Mouse (Mus musculus): ENCODE results near the gene Gm20403. TPM values are rescaled to one million over a fixed set of nuclear protein-coding genes. Genes with fewer than 3 reads are reported as not detected.

The Gm20403 gene
- polyA plus RNA-seq (2015; fragmentation: Nextera tagmentation; extraction: Ambion mirVana): not detected in 2 replicates

GRCm38 (mm10) chr12:54986052-54986717, at the start of gene Gm20403:
TSS of gene Gm20403 (minus strand) at chr12:54986529.
- Histone ChIP-seq H3K9me3 (replicated peaks) (no peaks in the 10 kb centered on the region), H3K4me2 (replicated peaks) (peak within 1 kb of the TSS; percentile 82), H3K36me3 (no peaks in the 10 kb centered on the region), H3K4me3 (replicated peaks) (peak within 1 kb of the TSS; percentile 88), H3K27me3 (no peaks in the 10 kb centered on the region), H3K9ac (peak within 1 kb of the TSS; percentile 82), H3K27ac (replicated peaks) (peak within 1 kb of the TSS; percentile 89), H3K4me1 (0 out of 2 replicates have a peak, but pooled peaks cover 6% of the 10 kb centered on the region)
- WGBS: 0% methylated on average over 51 of the region's 60 CpGs
- ATAC-seq (ENCODE audit: insufficient number of reproducible peaks, low FRiP score, low TSS enrichment, low read depth): peak; percentile 71

GRCm38 (mm10) chr12:55027088-55027487, 40.8 kb upstream of the Gm20403 start:
- Histone ChIP-seq H3K36me3 (no peaks in the 10 kb centered on the region), H3K27ac (replicated peaks) (no peak overlapping the region), H3K4me1 (no peaks in the 10 kb centered on the region), H3K9ac (no peak overlapping the region), H3K27me3 (no peaks in the 10 kb centered on the region), H3K4me3 (replicated peaks) (no peak overlapping the region), H3K9me3 (replicated peaks) (no peaks in the 10 kb centered on the region), H3K4me2 (replicated peaks) (no peak overlapping the region)
- no peak for ATAC-seq (ENCODE audit: insufficient number of reproducible peaks, low FRiP score, low TSS enrichment, low read depth)
- WGBS: 26% methylated on average over 3 of the region's 3 CpGs

- Histone ChIP-seq H3K4me1 (no peaks in the 10 kb centered on the region), H3K4me2 (replicated peaks) (no peak overlapping the region), H3K27ac (replicated peaks) (no peak overlapping the region), H3K9ac (no peak overlapping the region), H3K36me3 (no peaks in the 10 kb centered on the region), H3K9me3 (replicated peaks) (no peaks in the 10 kb centered on the region), H3K27me3 (no peaks in the 10 kb centered on the region), H3K4me3 (replicated peaks) (no peak overlapping the region)
- ATAC-seq (ENCODE audit: insufficient number of reproducible peaks, low FRiP score, low TSS enrichment, low read depth): no peak
- 69% methylated on average over 2 of the region's 2 CpGs for WGBS
These were observed 37.0 kb upstream of the Gm20403 start for GRCm38 (mm10) chr12:55023284-55023683.

- no peak overlapping the region for H3K4me3 ChIP-seq (replicated peaks)
- no peaks in the 10 kb centered on the region for H3K36me3 ChIP-seq
- H3K27ac ChIP-seq (replicated peaks): no peak overlapping the region
- no peaks in the 10 kb centered on the region for H3K4me1 ChIP-seq
- H3K9ac ChIP-seq: no peak overlapping the region
- H3K9me3 ChIP-seq (replicated peaks): no peaks in the 10 kb centered on the region
- no peaks in the 10 kb centered on the region for H3K27me3 ChIP-seq
- no peak overlapping the region for H3K4me2 ChIP-seq (replicated peaks)
- WGBS: 84% methylated on average over 7 of the region's 7 CpGs
- no peak for ATAC-seq (ENCODE audit: insufficient number of reproducible peaks, low FRiP score, low TSS enrichment, low read depth)
These were observed 33.1 kb upstream of the Gm20403 start for GRCm38 (mm10) chr12:55019421-55019877.

DNA sequence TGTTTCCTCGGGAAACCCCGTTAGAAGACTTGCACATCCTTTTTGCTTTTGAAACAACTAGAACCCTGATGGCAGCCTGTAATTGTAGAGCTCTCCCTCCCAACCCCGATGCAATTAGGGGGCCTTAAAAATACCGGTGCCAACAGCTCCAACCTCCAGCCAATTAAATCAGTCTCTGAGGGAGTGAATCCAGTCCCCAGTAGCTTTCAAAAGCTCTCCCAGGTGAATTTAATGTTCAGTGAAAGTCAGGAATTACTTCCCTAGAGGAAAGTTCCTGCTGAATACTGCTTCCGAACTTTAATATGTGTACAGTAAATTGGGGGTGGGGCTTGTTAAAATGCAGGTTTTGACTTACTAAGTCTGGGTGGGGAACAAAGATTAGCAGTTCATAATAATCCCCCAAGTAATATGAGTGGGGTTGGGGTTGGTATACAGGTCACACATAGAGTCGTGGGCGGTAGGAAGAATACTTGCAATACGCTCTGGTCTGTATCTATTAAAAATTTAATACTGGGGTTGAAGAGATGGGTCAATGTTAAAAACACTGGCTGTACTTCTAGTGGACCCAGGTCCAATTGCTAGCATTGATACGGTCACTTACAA, 30.9 kb upstream of the Gm20403 start:
- H3K4me1 ChIP-seq: no peaks in the 10 kb centered on the region
- 44% methylated on average over 9 of the region's 9 CpGs for WGBS
- H3K4me2 ChIP-seq (replicated peaks): no peak overlapping the region
- H3K27ac ChIP-seq (replicated peaks): no peak overlapping the region
- no peaks in the 10 kb centered on the region for H3K36me3 ChIP-seq
- H3K9me3 ChIP-seq (replicated peaks): no peaks in the 10 kb centered on the region
- peak; percentile 65 for ATAC-seq (ENCODE audit: insufficient number of reproducible peaks, low FRiP score, low TSS enrichment, low read depth)
- no peak overlapping the region for H3K4me3 ChIP-seq (replicated peaks)
- H3K9ac ChIP-seq: no peak overlapping the region
- no peaks in the 10 kb centered on the region for H3K27me3 ChIP-seq

DNA sequence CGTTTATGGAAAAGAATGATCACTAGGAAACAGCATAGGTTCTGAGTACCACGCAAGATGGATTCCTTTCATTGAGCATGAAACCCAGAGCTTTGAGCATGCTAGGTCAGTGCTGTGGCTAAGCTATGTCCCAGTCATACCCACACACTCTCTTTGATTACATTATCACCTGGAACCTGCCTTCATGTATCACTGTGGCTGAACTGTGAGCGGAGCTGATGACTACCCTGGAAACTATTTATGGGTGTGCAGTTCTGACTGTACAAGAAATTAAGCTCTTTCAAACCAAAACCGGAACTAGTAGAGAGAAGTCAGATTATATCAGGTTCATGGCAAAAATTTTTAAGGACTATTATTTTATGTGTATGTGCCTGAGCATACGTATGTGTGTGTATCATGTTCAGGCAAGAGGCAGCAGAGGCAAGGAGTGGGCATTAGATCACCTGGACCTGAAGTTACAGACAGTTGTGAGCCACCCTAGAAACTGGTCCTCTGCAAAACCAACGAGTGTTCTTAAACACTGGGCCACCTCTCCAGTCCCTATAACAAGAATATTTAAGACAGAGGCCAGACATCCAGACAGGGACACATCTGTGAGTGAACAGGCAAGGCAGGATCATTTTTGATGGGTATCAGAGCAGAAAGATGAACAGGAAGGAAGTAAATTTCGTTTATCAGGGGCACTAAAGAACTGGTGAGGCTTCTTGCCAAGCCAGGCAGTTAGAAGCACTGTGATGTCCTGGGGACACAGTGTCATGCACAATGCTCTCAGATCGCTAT, 30.2 kb upstream of the Gm20403 start:
- no peak overlapping the region for H3K27ac ChIP-seq (replicated peaks)
- H3K36me3 ChIP-seq: no peaks in the 10 kb centered on the region
- H3K4me1 ChIP-seq: no peaks in the 10 kb centered on the region
- H3K27me3 ChIP-seq: no peaks in the 10 kb centered on the region
- H3K4me3 ChIP-seq (replicated peaks): no peak overlapping the region
- H3K4me2 ChIP-seq (replicated peaks): no peak overlapping the region
- H3K9me3 ChIP-seq (replicated peaks): no peaks in the 10 kb centered on the region
- 61% methylated on average over 8 of the region's 8 CpGs for WGBS
- no peak overlapping the region for H3K9ac ChIP-seq
- no peak for ATAC-seq (ENCODE audit: insufficient number of reproducible peaks, low FRiP score, low TSS enrichment, low read depth)

GRCm38 (mm10) chr12:55015428-55015827, 29.1 kb upstream of the Gm20403 start:
- Histone ChIP-seq H3K9me3 (replicated peaks) (no peaks in the 10 kb centered on the region), H3K9ac (no peak overlapping the region), H3K4me1 (no peaks in the 10 kb centered on the region), H3K27me3 (no peaks in the 10 kb centered on the region), H3K4me3 (replicated peaks) (no peak overlapping the region), H3K36me3 (no peaks in the 10 kb centered on the region), H3K27ac (replicated peaks) (no peak overlapping the region), H3K4me2 (replicated peaks) (no peak overlapping the region)
- 28% methylated on average over 5 of the region's 5 CpGs for WGBS
- no peak for ATAC-seq (ENCODE audit: insufficient number of reproducible peaks, low FRiP score, low TSS enrichment, low read depth)

GRCm38 (mm10) chr12:55013626-55014398, 27.5 kb upstream of the Gm20403 start, which contains the start of gene Baz1a:
TSS of gene Baz1a (minus strand) at chr12:55014348.
- H3K9me3 ChIP-seq (replicated peaks): no peaks in the 10 kb centered on the region
- H3K4me1 ChIP-seq: no peaks in the 10 kb centered on the region
- no peak within 1 kb of the TSS for H3K9ac ChIP-seq
- no peak within 1 kb of the TSS for H3K27ac ChIP-seq (replicated peaks)
- no peak within 1 kb of the TSS for H3K4me3 ChIP-seq (replicated peaks)
- 82% methylated on average over 6 of the region's 6 CpGs for WGBS
- ATAC-seq (ENCODE audit: insufficient number of reproducible peaks, low FRiP score, low TSS enrichment, low read depth): no peak
- no peak within 1 kb of the TSS for H3K4me2 ChIP-seq (replicated peaks)
- no peaks in the 10 kb centered on the region for H3K27me3 ChIP-seq
- H3K36me3 ChIP-seq: no peaks in the 10 kb centered on the region

DNA sequence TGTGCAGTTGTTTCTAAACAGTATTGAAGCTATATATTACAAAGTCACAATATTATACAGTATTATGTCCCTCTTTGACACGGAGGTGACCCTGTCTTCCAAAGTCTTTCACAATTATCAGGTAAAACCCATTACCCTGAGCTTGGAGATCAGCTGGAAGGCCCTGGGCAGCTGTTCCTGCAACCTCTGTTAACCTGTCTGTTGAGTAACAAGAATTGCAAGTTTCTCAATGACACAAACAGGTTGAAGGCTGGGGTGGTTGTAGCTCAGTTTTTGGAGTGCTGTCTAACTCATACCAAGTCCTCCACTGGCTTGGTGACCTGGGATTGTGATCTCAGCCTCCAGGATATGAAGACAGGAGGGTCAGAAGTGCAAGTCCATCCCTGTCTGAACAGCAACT, 26.7 kb upstream of the Gm20403 start:
- no peak for ATAC-seq (ENCODE audit: insufficient number of reproducible peaks, low FRiP score, low TSS enrichment, low read depth)
- H3K4me1 ChIP-seq: no peaks in the 10 kb centered on the region
- no peak overlapping the region for H3K4me3 ChIP-seq (replicated peaks)
- no peaks in the 10 kb centered on the region for H3K36me3 ChIP-seq
- no peaks in the 10 kb centered on the region for H3K27me3 ChIP-seq
- H3K27ac ChIP-seq (replicated peaks): no peak overlapping the region
- H3K9me3 ChIP-seq (replicated peaks): no peaks in the 10 kb centered on the region
- H3K9ac ChIP-seq: no peak overlapping the region
- no peak overlapping the region for H3K4me2 ChIP-seq (replicated peaks)
- WGBS: 82% methylated on average over 1 of the region's 1 CpGs

- no peak for ATAC-seq (ENCODE audit: insufficient number of reproducible peaks, low FRiP score, low TSS enrichment, low read depth)
These were observed 21.2 kb upstream of the Gm20403 start for GRCm38 (mm10) chr12:55007361-55008008.

More at GRCm38 (mm10) chr12:55007361-55008008, 21.2 kb upstream of the Gm20403 start:
- Histone ChIP-seq H3K4me3 (replicated peaks) (no peak overlapping the region), H3K36me3 (no peaks in the 10 kb centered on the region), H3K9me3 (replicated peaks) (no peaks in the 10 kb centered on the region), H3K27ac (replicated peaks) (no peak overlapping the region), H3K4me2 (replicated peaks) (no peak overlapping the region), H3K4me1 (no peaks in the 10 kb centered on the region), H3K9ac (no peak overlapping the region), H3K27me3 (no peaks in the 10 kb centered on the region)
- WGBS: 79% methylated on average over 14 of the region's 14 CpGs
